Mouse (Mus musculus): Measurements from ENCODE around the gene Gas2l2.
A peak's percentile ranks its signal among the peaks of the same experiment; 100 is the strongest.

Gas2l2 gene

DNA sequence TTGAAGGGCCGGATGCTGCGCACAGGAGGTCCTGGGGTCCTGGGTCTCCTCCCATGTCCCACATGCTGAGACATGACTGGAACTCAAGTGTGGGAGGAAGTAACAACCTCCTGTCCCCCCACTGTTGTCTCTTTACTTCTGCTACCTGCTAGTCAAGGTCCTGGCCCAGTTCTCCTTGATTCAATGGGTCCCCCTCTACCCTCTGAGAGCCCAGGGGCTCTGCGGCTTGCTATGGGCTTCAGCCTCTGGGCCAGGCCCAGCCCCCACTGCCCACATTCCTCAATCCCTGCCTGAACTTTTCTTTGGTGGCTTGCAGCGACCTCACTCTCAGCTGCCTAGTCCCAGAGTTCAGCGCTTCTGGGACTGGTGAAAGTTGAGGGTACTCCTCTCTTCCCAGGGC, at the start of gene Gas2l2:
TSS of gene Gas2l2 (minus strand) at position 101 of the 400 bp plus-strand sequence.
- DNase-seq (ENCODE audit: low spot score in 2 of 2): no peak

DNA sequence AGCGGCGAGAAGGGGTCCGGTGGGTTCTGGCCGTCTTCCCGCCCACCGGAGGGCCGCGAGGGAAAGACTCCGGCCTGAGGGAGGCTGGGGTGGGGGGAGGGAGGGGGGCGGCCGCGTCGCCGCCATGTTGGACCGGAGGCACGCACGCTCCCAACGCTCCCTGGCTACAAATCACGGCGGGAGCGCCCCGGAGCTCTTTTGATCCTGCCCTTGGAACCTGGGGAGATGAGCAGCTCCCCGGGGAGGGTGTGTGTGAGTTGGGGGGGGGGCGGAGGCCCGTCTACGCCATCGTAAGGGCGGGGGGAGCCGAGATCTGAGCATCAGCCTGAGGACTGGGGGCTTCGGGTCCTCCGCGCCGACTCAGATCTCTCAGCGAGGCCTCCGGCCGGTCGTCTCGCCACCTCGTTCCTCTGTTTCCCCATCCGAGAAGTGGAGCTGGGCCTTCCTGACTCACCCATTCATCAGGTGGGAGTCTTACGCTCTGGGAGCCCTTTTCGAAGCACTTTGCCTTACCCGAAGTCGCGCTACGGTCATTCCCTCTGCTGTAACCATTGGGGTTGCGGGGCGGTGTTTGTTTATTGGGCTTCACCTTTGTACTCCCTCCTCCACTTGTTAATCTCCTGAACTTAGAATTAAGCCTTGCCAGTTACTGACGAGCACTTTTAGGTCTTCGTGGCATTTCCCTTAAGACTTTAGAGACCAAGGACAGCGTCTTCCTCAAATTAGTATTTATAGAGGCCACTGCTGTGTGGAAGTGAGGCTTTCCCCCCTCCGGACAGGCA, 44.2 kb upstream of the Gas2l2 start:
- DNase-seq (ENCODE audit: low spot score in 2 of 2): peak; percentile 15 to 24

GRCm38 (mm10) chr11:83472324-83473234, 43.3 kb upstream of the Gas2l2 start, which contains the start of gene Taf15:
Taf15 (plus strand) TSS chr11:83473086.
- DNase-seq (ENCODE audit: low spot score in 2 of 2): peak; percentile 94 to 97

- no peak for DNase-seq (ENCODE audit: low spot score in 2 of 2)
These were observed 42.5 kb upstream of the Gas2l2 start for GRCm38 (mm10) chr11:83471766-83472165.

DNA sequence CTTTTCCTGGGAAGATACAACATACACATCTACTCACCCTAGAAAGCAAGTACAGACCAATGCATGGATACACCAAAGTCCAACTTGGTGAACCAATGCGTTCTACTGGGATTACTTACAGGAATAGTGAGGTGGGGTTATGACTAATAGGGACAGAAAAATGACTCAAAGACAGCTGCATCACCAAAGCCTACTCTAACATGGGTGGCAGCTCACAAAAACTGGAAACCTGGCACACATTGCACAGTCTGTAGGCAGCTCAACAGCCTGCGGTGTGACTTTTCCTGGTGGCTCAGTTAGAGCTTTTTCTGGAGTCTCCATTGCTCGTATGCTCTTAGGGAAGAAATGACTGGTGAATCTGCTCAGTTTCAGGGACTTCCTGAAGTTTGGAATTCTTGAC, 39.5 kb upstream of the Gas2l2 start:
- DNase-seq (ENCODE audit: low spot score in 2 of 2): no peak

- peak in 1 of 2 experiments; percentile 57 for DNase-seq (ENCODE audit: low spot score in 2 of 2)
These were observed 37.9 kb upstream of the Gas2l2 start for GRCm38 (mm10) chr11:83467120-83467652.

DNA sequence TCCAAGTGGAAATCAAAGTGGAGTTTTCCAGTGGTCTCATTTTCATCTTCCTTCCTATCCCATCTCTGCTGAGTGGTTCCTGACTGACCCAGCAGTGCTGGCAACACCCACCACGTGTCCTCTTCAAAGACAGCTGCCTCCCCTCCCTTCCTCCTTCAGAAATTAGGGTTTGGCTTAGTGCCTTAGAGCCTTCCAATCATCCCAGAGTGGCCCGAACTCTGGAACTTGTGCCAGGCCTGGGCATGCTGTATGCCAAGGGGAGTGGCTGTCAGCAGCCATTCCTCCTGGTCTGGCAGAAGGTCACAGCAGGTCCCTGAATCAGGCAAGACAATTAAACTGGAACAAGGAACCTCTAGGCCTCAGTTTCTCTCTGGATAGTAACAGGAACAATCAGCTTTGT, 36.7 kb upstream of the Gas2l2 start:
- DNase-seq (ENCODE audit: low spot score in 2 of 2): peak in 1 of 2 experiments; percentile 3

- DNase-seq (ENCODE audit: low spot score in 2 of 2): peak in 1 of 2 experiments; percentile 4
These were observed 33.5 kb upstream of the Gas2l2 start, which contains the start of gene Mmp28 for GRCm38 (mm10) chr11:83462711-83463244. Mmp28 (minus strand) TSS chr11:83463071.

GRCm38 (mm10) chr11:83461462-83462027, 32.3 kb upstream of the Gas2l2 start:
- peak in 1 of 2 experiments; percentile 0 for DNase-seq (ENCODE audit: low spot score in 2 of 2)

GRCm38 (mm10) chr11:83457912-83458601, 28.8 kb upstream of the Gas2l2 start:
- DNase-seq (ENCODE audit: low spot score in 2 of 2): no peak

GRCm38 (mm10) chr11:83457257-83457656, 28.0 kb upstream of the Gas2l2 start:
- DNase-seq (ENCODE audit: low spot score in 2 of 2): no peak

GRCm38 (mm10) chr11:83455608-83456007, 26.4 kb upstream of the Gas2l2 start:
- no peak for DNase-seq (ENCODE audit: low spot score in 2 of 2)

DNA sequence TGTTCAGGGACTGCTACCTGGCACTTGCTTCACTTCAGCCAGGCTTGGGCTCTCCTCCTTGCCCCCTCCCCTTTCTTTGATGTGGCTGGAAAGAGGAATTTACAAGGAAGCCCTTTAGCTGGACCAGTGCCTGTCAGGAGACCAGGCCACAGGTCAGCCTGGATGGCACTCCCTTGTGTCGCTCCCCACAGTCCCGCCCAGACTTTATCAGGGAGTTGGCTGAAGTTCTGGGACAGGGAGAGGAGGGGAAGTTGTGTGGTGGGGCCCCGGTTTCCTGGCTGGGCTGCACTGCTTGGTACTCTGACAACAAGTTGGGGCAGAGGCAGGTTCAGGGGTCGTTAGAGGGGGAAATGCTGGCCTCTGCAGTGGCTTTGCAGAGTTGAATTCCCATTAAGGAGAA, 25.3 kb upstream of the Gas2l2 start:
- no peak for DNase-seq (ENCODE audit: low spot score in 2 of 2)

DNA sequence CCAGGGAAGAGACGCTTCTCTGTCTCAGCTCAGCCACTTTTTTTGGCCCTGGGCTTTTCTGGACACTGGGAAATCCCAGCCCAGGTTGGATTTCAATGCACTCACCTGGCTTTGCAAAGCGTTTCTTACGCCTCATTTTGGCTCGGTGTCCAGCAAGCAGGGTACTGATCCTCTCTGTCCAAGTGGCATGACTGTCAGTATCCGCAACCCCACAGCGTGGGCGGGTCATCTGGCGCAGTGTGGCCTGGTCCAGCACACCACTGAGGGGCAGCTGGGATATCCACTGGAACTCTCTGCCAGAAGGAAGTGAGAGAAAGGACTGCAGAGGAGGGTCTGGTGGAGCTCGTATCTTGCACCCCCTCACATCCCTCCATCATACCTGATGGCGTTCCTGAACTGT, 22.0 kb upstream of the Gas2l2 start:
- DNase-seq (ENCODE audit: low spot score in 2 of 2): no peak

- DNase-seq (ENCODE audit: low spot score in 2 of 2): no peak
These were observed 21.3 kb upstream of the Gas2l2 start for GRCm38 (mm10) chr11:83450550-83450949.

DNA sequence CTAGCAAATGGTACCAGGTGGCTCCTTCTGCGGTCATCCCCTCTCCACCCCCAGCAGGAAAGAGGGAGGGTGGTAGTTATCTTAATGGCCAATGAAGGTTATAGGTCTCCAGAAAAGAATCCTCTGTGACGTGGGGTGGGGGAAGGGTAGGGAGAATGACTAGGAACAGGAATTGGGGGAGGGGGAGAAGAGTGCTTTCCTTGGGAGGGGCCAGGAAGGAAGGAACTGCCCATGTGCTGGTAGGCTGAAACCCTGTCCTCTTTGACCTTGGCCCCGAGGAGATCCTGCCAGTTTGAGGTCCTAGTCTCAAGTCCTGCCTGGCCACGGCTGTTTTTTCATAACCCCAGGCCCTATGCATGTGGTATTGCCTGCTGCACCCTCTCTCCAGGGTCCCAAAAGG, 20.0 kb upstream of the Gas2l2 start:
- no peak for DNase-seq (ENCODE audit: low spot score in 2 of 2)

- DNase-seq (ENCODE audit: low spot score in 2 of 2): no peak
These were observed 19.6 kb upstream of the Gas2l2 start for GRCm38 (mm10) chr11:83448927-83449236.

- no peak for DNase-seq (ENCODE audit: low spot score in 2 of 2)
These were observed 19.0 kb upstream of the Gas2l2 start for GRCm38 (mm10) chr11:83448021-83448926.

- no peak for DNase-seq (ENCODE audit: low spot score in 2 of 2)
These were observed 18.4 kb upstream of the Gas2l2 start for GRCm38 (mm10) chr11:83447612-83448011.

GRCm38 (mm10) chr11:83445001-83445400, 15.7 kb upstream of the Gas2l2 start:
- no peak for DNase-seq (ENCODE audit: low spot score in 2 of 2)

Data from frontal cortex, postnatal 14 days (tissue).